Mouse (Mus musculus) limb, embryonic 14.5 days (tissue): Measurements from ENCODE around the gene Cers3. TPM values are rescaled to one million over a fixed set of nuclear protein-coding genes. Genes with fewer than 3 reads are reported as not detected.

Source experiments
- ATAC-seq: fragments of 200-750 bp; cut with Nextera tagmentation; 2 replicates; pipeline ENCODE4 v1.8.0; 2017; ENCODE audit warnings: low read depth, moderate number of reproducible peaks, moderate TSS enrichment; ENCODE audit not compliant: low FRiP score
- DNase-seq: peaks from one replicate; pipeline ENCODE4 v3.0.0-alpha.2; 2015; ENCODE audit warnings: low spot score
- H3K27ac ChIP-seq: fragments of 300-500 bp; sonication (generic); replicated peaks from 2 replicates; pipeline ENCODE4 v1.5.1; 2014; ENCODE audit warnings: low read depth, mild to moderate bottlenecking, low read length, moderate library complexity, mixed read lengths
- H3K27me3 ChIP-seq: fragments of 300-500 bp; sonication (generic); 2 replicates; pipeline ENCODE4 v1.6.1; 2014; ENCODE audit warnings: low read length, mixed read lengths; ENCODE audit not compliant: control insufficient read depth, insufficient read depth
- H3K36me3 ChIP-seq: fragments of 300-500 bp; sonication (generic); 2 replicates; pipeline ENCODE4 v1.6.1; 2014; ENCODE audit warnings: mild to moderate bottlenecking, low read length, moderate library complexity, mixed read lengths; ENCODE audit not compliant: control insufficient read depth, insufficient read depth
- H3K4me1 ChIP-seq: fragments of 300-500 bp; sonication (generic); 2 replicates; pipeline ENCODE4 v1.6.1; 2014; ENCODE audit warnings: antibody characterized with exemption, low read length, mixed read lengths; ENCODE audit not compliant: control insufficient read depth, insufficient read depth
- H3K4me2 ChIP-seq: fragments of 300-500 bp; sonication (generic); replicated peaks from 2 replicates; pipeline ENCODE4 v1.6.1; 2014; ENCODE audit warnings: low read depth, mild to moderate bottlenecking, low read length, moderate library complexity; ENCODE audit not compliant: severe bottlenecking
- H3K4me3 ChIP-seq: fragments of 300-500 bp; sonication (generic); replicated peaks from 2 replicates; pipeline ENCODE4 v1.5.1; 2014; ENCODE audit warnings: low read length
- H3K9ac ChIP-seq: fragments of 300-500 bp; sonication (generic); 2 replicates; pipeline ENCODE4 v1.6.1; 2014; ENCODE audit warnings: mild to moderate bottlenecking, low read depth, low read length, moderate library complexity; ENCODE audit not compliant: severe bottlenecking
- H3K9me3 ChIP-seq: fragments of 300-500 bp; sonication (generic); 2 replicates; pipeline ENCODE4 v1.6.1; 2016; ENCODE audit warnings: low read length; ENCODE audit not compliant: control insufficient read depth
- POLR2A ChIP-seq: fragments of 200-500 bp; IDR thresholded peaks from 2 replicates; pipeline ENCODE4 v1.8.0; 2012; ENCODE audit warnings: inconsistent platforms, mild to moderate bottlenecking, moderate library complexity, borderline replicate concordance; ENCODE audit not compliant: insufficient read depth, insufficient read length; ENCODE audit errors: extremely low read depth
- WGBS: fragments of 180-500 bp; shearing (Covaris S2); extraction: QIAGEN DNeasy Blood & Tissue Kit; methylation state at CpG from one replicate; pipeline ENCODE4 v1.1.7; 2014; 5-methylcytosine and 5-hydroxymethylcytosine counted together
- polyA plus RNA-seq, 2 experiments: library from polyadenylated mRNA; depleted of rRNA in 1 of 2; stranded (reverse) in 1 of 2; unstranded in 1 of 2; fragments of >200 nt; fragmentation: Nextera tagmentation in 1 of 2; extraction: Ambion mirVana in 1 of 2; gene quantifications; 2 replicates each; pipeline versions ENCODE4 v1.2.1 to v1.2.3; 2012 to 2014

The Cers3 gene
- polyA plus RNA-seq, 2 experiments, result 4.4 to 12.0 TPM

DNA sequence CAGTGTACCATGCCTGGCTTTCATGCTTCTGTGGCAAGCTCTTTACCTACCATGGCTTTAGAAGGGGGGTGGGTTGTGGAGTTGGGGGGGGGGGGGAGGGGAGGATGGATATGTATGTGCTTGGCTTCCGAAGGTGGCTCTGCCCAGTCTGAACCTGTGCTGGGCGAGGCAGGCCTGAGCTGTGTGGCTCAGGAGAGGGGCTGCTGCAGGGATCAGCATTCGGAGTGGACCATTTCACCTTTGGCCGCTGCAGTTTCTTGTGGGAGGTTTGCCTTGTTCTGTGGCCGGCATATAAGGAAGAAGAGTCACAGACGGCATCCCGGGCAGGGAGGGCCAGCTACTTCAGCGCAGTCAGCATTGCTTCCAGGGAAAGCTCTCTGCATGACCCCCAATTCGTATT lies 104.0 kb downstream of the Cers3 start:
- H3K36me3 ChIP-seq, result peaks cover 13% of the 10 kb centered on the region
- no peak for TF ChIP-seq POLR2A
- H3K4me3 ChIP-seq, result no peak overlapping the region
- no peaks in the 10 kb centered on the region for H3K9me3 ChIP-seq
- WGBS, result 86% methylated on average over 9 of the region's 9 CpGs
- ATAC-seq (no peak), DNase-seq (no peak)
- no peak overlapping the region for H3K9ac ChIP-seq
- peaks cover 12% of the 10 kb centered on the region for H3K4me1 ChIP-seq
- no peak overlapping the region for H3K27ac ChIP-seq
- H3K4me2 ChIP-seq, result no peak overlapping the region
- H3K27me3 ChIP-seq, result no peaks in the 10 kb centered on the region

GRCm38 (mm10) chr7:66849316-66849715 lies 106.0 kb downstream of the Cers3 start:
- Histone ChIP-seq H3K27ac (no peak overlapping the region), H3K27me3 (no peaks in the 10 kb centered on the region), H3K4me1 (peaks cover 4% of the 10 kb centered on the region), H3K9ac (no peak overlapping the region), H3K4me3 (no peak overlapping the region), H3K4me2 (no peak overlapping the region), H3K9me3 (no peaks in the 10 kb centered on the region), H3K36me3 (peaks cover 17% of the 10 kb centered on the region)
- 91% methylated on average over 6 of the region's 6 CpGs for WGBS
- DNase-seq (no peak), ATAC-seq (no peak)
- TF ChIP-seq POLR2A, result no peak

GRCm38 (mm10) chr7:66852164-66852563 lies 108.9 kb downstream of the Cers3 start:
- Histone ChIP-seq H3K27me3 (no peaks in the 10 kb centered on the region), H3K36me3 (peaks cover 23% of the 10 kb centered on the region), H3K27ac (no peak overlapping the region), H3K9ac (no peak overlapping the region), H3K4me1 (no peaks in the 10 kb centered on the region), H3K4me3 (no peak overlapping the region), H3K9me3 (no peaks in the 10 kb centered on the region), H3K4me2 (no peak overlapping the region)
- no peak for DNase-seq
- 48% methylated on average over 3 of the region's 3 CpGs for WGBS
- TF ChIP-seq POLR2A, result no peak
- ATAC-seq, result no peak

DNA sequence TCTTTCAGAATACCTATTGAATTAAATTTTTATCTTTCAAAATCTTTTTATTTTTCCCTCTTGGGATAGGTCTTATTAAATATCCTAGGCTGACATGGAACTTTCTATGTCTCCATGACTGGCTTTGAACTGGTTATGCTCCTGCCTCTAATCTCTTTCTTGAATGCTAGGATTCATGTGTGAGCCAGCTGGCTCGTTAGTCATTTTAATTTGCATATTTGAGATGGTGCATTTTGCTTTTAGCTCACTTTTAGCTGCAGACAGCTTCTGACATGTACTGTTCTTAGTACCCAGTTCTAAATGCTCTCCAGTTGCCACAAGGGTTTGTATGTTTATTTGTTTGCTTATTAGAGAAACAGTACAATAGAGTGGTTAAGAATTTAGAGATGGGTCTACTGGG lies 114.3 kb downstream of the Cers3 start:
- TF ChIP-seq POLR2A, result no peak
- 82% methylated on average over 1 of the region's 1 CpGs for WGBS
- H3K4me3 ChIP-seq, result no peak overlapping the region

GRCm38 (mm10) chr7:66858247-66859075 lies 115.2 kb downstream of the Cers3 start:
- WGBS, result 34% methylated on average over 12 of the region's 12 CpGs
- ATAC-seq, result peak; percentile 62; the same call in 1 of the 2 replicates
- Histone ChIP-seq H3K4me2 (no peak overlapping the region), H3K36me3 (peaks cover 14% of the 10 kb centered on the region), H3K9me3 (no peaks in the 10 kb centered on the region), H3K4me3 (no peak overlapping the region), H3K27ac (no peak overlapping the region), H3K4me1 (0 out of 2 replicates have a peak, but pooled peaks cover 9% of the 10 kb centered on the region), H3K9ac (no peak overlapping the region), H3K27me3 (no peaks in the 10 kb centered on the region)
- TF ChIP-seq POLR2A, result no peak
- peak; percentile 74 for DNase-seq

More for the DNA sequence above, 114.3 kb downstream of the Cers3 start:
- H3K36me3 ChIP-seq, result peaks cover 14% of the 10 kb centered on the region
- no peak overlapping the region for H3K27ac ChIP-seq
- ATAC-seq (no peak), DNase-seq (no peak)
- H3K9me3 ChIP-seq, result no peaks in the 10 kb centered on the region
- H3K27me3 ChIP-seq, result no peaks in the 10 kb centered on the region
- no peak overlapping the region for H3K9ac ChIP-seq
- H3K4me2 ChIP-seq, result no peak overlapping the region
- H3K4me1 ChIP-seq, result 0 out of 2 replicates have a peak, but pooled peaks cover 9% of the 10 kb centered on the region
